Mouse (Mus musculus) G1E (cell line): ENCODE data around the gene Zfp541.

Experiments
- CTCF ChIP-seq: IDR thresholded peaks from 2 replicates; pipeline ENCODE4 v1.5.1; 2012; ENCODE audit warnings: low read depth, low read length, inconsistent platforms, mixed read lengths
- GATA1 ChIP-seq: IDR thresholded peaks from 2 replicates; pipeline ENCODE4 v1.6.1; 2012; ENCODE audit warnings: borderline replicate concordance, low read length, inconsistent platforms, mixed read lengths

GRCm38 (mm10) chr7:16051883-16052595 lies 9.6 kb upstream of the Zfp541 start:
- TF ChIP-seq GATA1 (no peak), CTCF (peak; percentile 60)
